Comparison of ENCODE assay signal across 13 mouse cellular contexts in genomic region chr14:54787226-54787625, GRCm38 (mm10). TPM values are rescaled to one million over a fixed set of nuclear protein-coding genes. Genes with fewer than 3 reads are reported as not detected.
A peak's percentile ranks its signal among the peaks of the same experiment; 100 is the strongest.
DNase-seq lines count a peak whose midpoint lies in the region; ATAC-seq and TF ChIP-seq lines count a peak whose summit lies in the region.
"Had no signal": no experiment of that assay in that cellular context is flagged by ENCODE, and none has a peak within 500 bp of the region (broad histone marks: within the 10 kb centered on the region; RNA-seq: fewer than 3 reads in every experiment).

No protein-coding gene starts in this region.

- peak; percentile 29 for TF ChIP-seq RAD21 in MEL (IDR thresholded peaks at IDR 0.05; ENCODE audit: low read depth, low read length)

- DNase-seq in embryo, embryonic 10.5 days (ENCODE audit: low spot score): peak; percentile 13
- no peak for DNase-seq in embryo, embryonic 9.5 days (ENCODE audit: extremely low spot score)
- DNase-seq in lung, postnatal 0 days (ENCODE audit: low spot score): no peak
- DNase-seq in lung, adult 18-20 months: no peak
- peak; percentile 37 for DNase-seq in MEL (ENCODE audit: low read depth, low spot score)
- peak; percentile 37 for DNase-seq in naive thymus-derived CD4-positive, alpha-beta T cell, adult 2 months (ENCODE audit: low read depth)
- no peak for DNase-seq in frontal cortex, postnatal 10 days (ENCODE audit: low spot score in 2 of 2)
- no peak for DNase-seq in layer of hippocampus, postnatal 25 days (ENCODE audit: extremely low spot score in 1 of 2, low spot score in 1 of 2)
- DNase-seq: layer of hippocampus, adult 9-11 months had no signal

- H3K27me3 ChIP-seq in lung, postnatal 0 days (replicated peaks; ENCODE audit: insufficient read depth, low read length): peaks cover 2% of the 10 kb centered on the region; the same call in 1 of the 2 replicates
- H3K27me3 ChIP-seq in MEL (ENCODE audit: control insufficient read depth in 1 of 2, insufficient read depth in 2 of 2, low read length in 2 of 2): no peaks in the 10 kb centered on the region
- H3K27me3 ChIP-seq: neural tube, embryonic 15.5 days had no signal

- H3K4me1 ChIP-seq in lung, postnatal 0 days (ENCODE audit: insufficient read depth, low read depth, low read length): 0 out of 2 replicates have a peak, but pooled peaks cover 3% of the 10 kb centered on the region
- peaks cover 0 to 19% of the 10 kb centered on the region in 2 experiments; a peak in 2 of 4 replicates for H3K4me1 ChIP-seq in MEL (ENCODE audit: control insufficient read depth in 1 of 2, insufficient read depth in 2 of 2, low read length in 2 of 2)
- H3K4me1 ChIP-seq: forebrain, embryonic 10.5 days; limb, embryonic 15.5 days had no signal

- H3K4me2 ChIP-seq in lung, postnatal 0 days (replicated peaks; ENCODE audit: low read depth, low read length): no peak overlapping the region
- H3K4me2 ChIP-seq: limb, embryonic 15.5 days; neural tube, embryonic 15.5 days had no signal

- no peak overlapping the region for H3K9ac ChIP-seq in lung, postnatal 0 days (replicated peaks; ENCODE audit: low read depth)
- H3K9ac ChIP-seq in MEL (ENCODE audit: control insufficient read depth, low read depth, low read length, poor library complexity, severe bottlenecking): no peak overlapping the region
- H3K9ac ChIP-seq: limb, embryonic 15.5 days; neural tube, embryonic 15.5 days had no signal

- no peak for TF ChIP-seq EP300 in lung, postnatal 0 days (IDR thresholded peaks at IDR 0.05)
- TF ChIP-seq EP300 in MEL (IDR thresholded peaks at IDR 0.05; ENCODE audit: low read depth in 1 of 2, low read length in 2 of 2): no peak

- H3K79me2 ChIP-seq in MEL (ENCODE audit: control insufficient read depth, insufficient read depth, low read length, poor library complexity): no peaks in the 10 kb centered on the region

- H3K27ac ChIP-seq in lung, postnatal 0 days (ENCODE audit: low read length): no peak overlapping the region
- H3K27ac ChIP-seq in MEL (ENCODE audit: control insufficient read depth, low read depth, low read length): no peak overlapping the region
- H3K27ac ChIP-seq: forebrain, embryonic 10.5 days; limb, embryonic 15.5 days; neural tube, embryonic 15.5 days had no signal

- whole genome bisulfite sequencing in lung, postnatal 0 days: 54% methylated on average over 4 of the region's 4 CpGs

- no peak for TF ChIP-seq POLR2A in MEL (IDR thresholded peaks at IDR 0.05; ENCODE audit: control insufficient read depth in 1 of 2, insufficient read depth in 1 of 2, low read depth in 1 of 2, low read length in 2 of 2, poor library complexity in 1 of 2)

- peak; percentile 60 for TF ChIP-seq CTCF in lung, postnatal 0 days (IDR thresholded peaks at IDR 0.05)
- peak; percentile 25 to 36 (median 28); a peak in 4 of 6 replicates for TF ChIP-seq CTCF in MEL (IDR thresholded peaks at IDR 0.05 in 2 of 3, conservative IDR thresholded peaks at IDR 0.05 in 1 of 3; ENCODE audit: control insufficient read depth in 1 of 3, insufficient read depth in 1 of 3, low read depth in 2 of 3, low read length in 3 of 3, poor library complexity in 1 of 3, severe bottlenecking in 1 of 3)

- H3K4me3 ChIP-seq in lung, postnatal 0 days (ENCODE audit: low read depth, low read length): no peak overlapping the region
- no peak overlapping the region for H3K4me3 ChIP-seq in MEL (ENCODE audit: control insufficient read depth in 1 of 2, insufficient read depth in 1 of 2, low read depth in 2 of 2, low read length in 2 of 2)
- H3K4me3 ChIP-seq: forebrain, embryonic 10.5 days; limb, embryonic 15.5 days; neural tube, embryonic 15.5 days had no signal

- H3K36me3 ChIP-seq in lung, postnatal 0 days (ENCODE audit: insufficient read depth, low read length): no peaks in the 10 kb centered on the region
- H3K36me3 ChIP-seq in MEL (ENCODE audit: control insufficient read depth in 1 of 2, insufficient read depth in 2 of 2, low read length in 2 of 2): peaks cover 0 to 11% of the 10 kb centered on the region in 2 experiments; a peak in 2 of 4 replicates
- H3K36me3 ChIP-seq: forebrain, embryonic 10.5 days; limb, embryonic 15.5 days; neural tube, embryonic 15.5 days had no signal

- H3K9me3 ChIP-seq in lung, postnatal 0 days (ENCODE audit: low read length): no peaks in the 10 kb centered on the region
- no peaks in the 10 kb centered on the region for H3K9me3 ChIP-seq in MEL (replicated peaks; ENCODE audit: insufficient read depth, low read length)
- H3K9me3 ChIP-seq: forebrain, embryonic 10.5 days; limb, embryonic 15.5 days; neural tube, embryonic 15.5 days had no signal

- 0 out of 2 replicates have a peak, but pooled peaks have one; percentile 3 for ATAC-seq in lung, postnatal 0 days

TF ChIP-seq in MEL, 35 proteins besides CTCF, POLR2A, EP300 and RAD21:
- TF ChIP-seq ZC3H11A (IDR thresholded peaks at IDR 0.05; ENCODE audit: low read depth, low read length) (peak; percentile 3; the same call in 1 of the 2 replicates), SMC3 (IDR thresholded peaks at IDR 0.05; ENCODE audit: low read depth, low read length) (peak; percentile 41), ZKSCAN1 (IDR thresholded peaks at IDR 0.05; ENCODE audit: low read depth, low read length) (no peak), MAZ (IDR thresholded peaks at IDR 0.05; ENCODE audit: low read depth, low read length) (no peak), POLR2AphosphoS5 (IDR thresholded peaks at IDR 0.05; ENCODE audit: borderline replicate concordance, low read depth, low read length) (no peak), USF1 (IDR thresholded peaks at IDR 0.05; ENCODE audit: low read depth, low read length) (no peak)

RNA-seq across cellular contexts. Expression of gene Slc7a8, which starts 5.5 kb away (rescaled TPM):
- polyA plus RNA-seq in lung, postnatal 0 days (2015; fragmentation: Nextera tagmentation; extraction: Ambion mirVana): 1.2 TPM in 2 replicates
- 0.07 and 0.08 TPM in 2 replicates for total RNA-seq in MEL (2012; rRNA removed)
- polyA plus RNA-seq in MEL (2012; ENCODE audit: insufficient read depth in 1 of 2, insufficient read length in 2 of 2, low read depth in 1 of 2, low replicate concordance in 2 of 2, missing spikeins in 1 of 2): under 1 TPM in 1 of 2 experiments, not detected in 1; 0.29 TPM
- 10 to 100 TPM; 54.3 to 61.2 TPM for total RNA-seq in layer of hippocampus, postnatal 25 days (2021)

RNA-seq across cellular contexts. Expression of gene Rnf212b, which starts 26.7 kb away (rescaled TPM):
- not detected in 2 replicates for polyA plus RNA-seq in lung, postnatal 0 days (2015; fragmentation: Nextera tagmentation; extraction: Ambion mirVana)
- not detected in 2 replicates for total RNA-seq in MEL (2012; rRNA removed)
- polyA plus RNA-seq in MEL (2012; ENCODE audit: insufficient read depth in 1 of 2, insufficient read length in 2 of 2, low read depth in 1 of 2, low replicate concordance in 2 of 2, missing spikeins in 1 of 2): not detected
- not detected for total RNA-seq in layer of hippocampus, postnatal 25 days (2021)
- total RNA-seq: common myeloid progenitor, adult 5-6 weeks had no signal
- polyA plus RNA-seq: forebrain, embryonic 10.5 days; limb, embryonic 15.5 days had no signal

Comparison
In these comparisons a context has a peak if more than half of its experiments do, and no peak if none do; other contexts are left out.
1. DNase-seq: peak in embryo, embryonic 10.5 days (single experiment), MEL (single experiment) and naive thymus-derived CD4-positive, alpha-beta T cell, adult 2 months (single experiment); none in embryo, embryonic 9.5 days (single experiment), lung, postnatal 0 days (single experiment), lung, adult 18-20 months (0 of 2), frontal cortex, postnatal 10 days (0 of 2) and layer of hippocampus, postnatal 25 days (0 of 2).
2. RNA of gene Slc7a8, which starts 5.5 kb away (total RNA-seq): 54.3 to 61.2 TPM in layer of hippocampus, postnatal 25 days; 0.07 to 0.08 TPM in MEL; every median in the first group is over 10 times any median in the second.